Mouse (Mus musculus): ENCODE data around the gene 9930104L06Rik. TPM values are rescaled to one million over a fixed set of nuclear protein-coding genes. Genes with fewer than 3 reads are reported as not detected.

The 9930104L06Rik gene
- 2.9 TPM for polyA plus RNA-seq (2014; fragmentation: Illumina TruSeq; extraction: RNeasy Lipid Tissue Mini Kit (QIAGEN cat#74804); ENCODE audit: low read depth, low replicate concordance)

GRCm38 (mm10) chr4:124936613-124937471 lies at the start of gene 9930104L06Rik:
TSS of gene 9930104L06Rik (plus strand) at chr4:124937048.

GRCm38 (mm10) chr4:124939211-124939610 lies 2.4 kb downstream of the 9930104L06Rik start, which contains the start of gene Cdca8:
TSS of gene Cdca8 (minus strand) at chr4:124939311.

GRCm38 (mm10) chr4:124985671-124986602 lies 49.1 kb downstream of the 9930104L06Rik start, which contains the start of gene Rspo1:
TSS of gene Rspo1 (plus strand) at chr4:124986430.

Other genes with a start within 250 kb of the 9930104L06Rik start
- gene Utp11, start 243.4 kb upstream of the 9930104L06Rik start, polyA plus RNA-seq (2014; fragmentation: Illumina TruSeq; extraction: RNeasy Lipid Tissue Mini Kit (QIAGEN cat#74804); ENCODE audit: low read depth, low replicate concordance), result 27.4 TPM
- gene Fhl3, start 236.3 kb upstream of the 9930104L06Rik start, polyA plus RNA-seq (2014; fragmentation: Illumina TruSeq; extraction: RNeasy Lipid Tissue Mini Kit (QIAGEN cat#74804); ENCODE audit: low read depth, low replicate concordance), result not detected
- 15.3 TPM for gene Sf3a3, start 222.3 kb upstream of the 9930104L06Rik start, polyA plus RNA-seq (2014; fragmentation: Illumina TruSeq; extraction: RNeasy Lipid Tissue Mini Kit (QIAGEN cat#74804); ENCODE audit: low read depth, low replicate concordance)
- gene Inpp5b, start 195.2 kb upstream of the 9930104L06Rik start, polyA plus RNA-seq (2014; fragmentation: Illumina TruSeq; extraction: RNeasy Lipid Tissue Mini Kit (QIAGEN cat#74804); ENCODE audit: low read depth, low replicate concordance), result 15.7 TPM
- 7.2 TPM for gene Mtf1, start 134.9 kb upstream of the 9930104L06Rik start, polyA plus RNA-seq (2014; fragmentation: Illumina TruSeq; extraction: RNeasy Lipid Tissue Mini Kit (QIAGEN cat#74804); ENCODE audit: low read depth, low replicate concordance)
- gene Yrdc, start 86.4 kb upstream of the 9930104L06Rik start, polyA plus RNA-seq (2014; fragmentation: Illumina TruSeq; extraction: RNeasy Lipid Tissue Mini Kit (QIAGEN cat#74804); ENCODE audit: low read depth, low replicate concordance), result 15.7 TPM
- 1.5 TPM for gene 1110065P20Rik, start 85.9 kb upstream of the 9930104L06Rik start, polyA plus RNA-seq (2014; fragmentation: Illumina TruSeq; extraction: RNeasy Lipid Tissue Mini Kit (QIAGEN cat#74804); ENCODE audit: low read depth, low replicate concordance)
- not detected for gene Maneal, start 74.9 kb upstream of the 9930104L06Rik start, polyA plus RNA-seq (2014; fragmentation: Illumina TruSeq; extraction: RNeasy Lipid Tissue Mini Kit (QIAGEN cat#74804); ENCODE audit: low read depth, low replicate concordance)
- gene Epha10, start 56.1 kb upstream of the 9930104L06Rik start, polyA plus RNA-seq (2014; fragmentation: Illumina TruSeq; extraction: RNeasy Lipid Tissue Mini Kit (QIAGEN cat#74804); ENCODE audit: low read depth, low replicate concordance), result not detected
- gene Cdca8, start 2.3 kb downstream of the 9930104L06Rik start, polyA plus RNA-seq (2014; fragmentation: Illumina TruSeq; extraction: RNeasy Lipid Tissue Mini Kit (QIAGEN cat#74804); ENCODE audit: low read depth, low replicate concordance), result 1.5 TPM
- 0.26 TPM for gene Rspo1, start 49.4 kb downstream of the 9930104L06Rik start, polyA plus RNA-seq (2014; fragmentation: Illumina TruSeq; extraction: RNeasy Lipid Tissue Mini Kit (QIAGEN cat#74804); ENCODE audit: low read depth, low replicate concordance)
- gene Gnl2, start 79.5 kb downstream of the 9930104L06Rik start, polyA plus RNA-seq (2014; fragmentation: Illumina TruSeq; extraction: RNeasy Lipid Tissue Mini Kit (QIAGEN cat#74804); ENCODE audit: low read depth, low replicate concordance), result 34.0 TPM
- not detected for gene Dnali1, start 128.7 kb downstream of the 9930104L06Rik start, polyA plus RNA-seq (2014; fragmentation: Illumina TruSeq; extraction: RNeasy Lipid Tissue Mini Kit (QIAGEN cat#74804); ENCODE audit: low read depth, low replicate concordance)
- 6.6 TPM for gene Snip1, start 129.6 kb downstream of the 9930104L06Rik start, polyA plus RNA-seq (2014; fragmentation: Illumina TruSeq; extraction: RNeasy Lipid Tissue Mini Kit (QIAGEN cat#74804); ENCODE audit: low read depth, low replicate concordance)
- gene Meaf6, start 148.1 kb downstream of the 9930104L06Rik start, polyA plus RNA-seq (2014; fragmentation: Illumina TruSeq; extraction: RNeasy Lipid Tissue Mini Kit (QIAGEN cat#74804); ENCODE audit: low read depth, low replicate concordance), result 10.5 TPM
- 0.32 TPM for gene Zc3h12a, start 190.8 kb downstream of the 9930104L06Rik start, polyA plus RNA-seq (2014; fragmentation: Illumina TruSeq; extraction: RNeasy Lipid Tissue Mini Kit (QIAGEN cat#74804); ENCODE audit: low read depth, low replicate concordance)